Mouse (Mus musculus): ENCODE results near the gene Samsn1.

GRCm38 (mm10) chr16:75933357-75933756 lies 88.7 kb downstream of the Samsn1 start:
- TF ChIP-seq POLR2A (IDR thresholded peaks at IDR 0.05; ENCODE audit: borderline replicate concordance, extremely low read depth, insufficient read depth, insufficient read length, poor library complexity, severe bottlenecking) (no peak), CTCF (IDR thresholded peaks at IDR 0.05; ENCODE audit: borderline replicate concordance, extremely low read depth, insufficient read depth, insufficient read length) (no peak)
